Mouse (Mus musculus) ES-E14 (cell line): ENCODE measurements at regions not wholly inside any gene's neighbourhood (a gene's known extent, or its start where the extent isn't known, plus 50 kb on each side); places are given as distances from the start of the nearest gene placed in this dataset.
"Not testable (repeated sequence)": the region's sequence is repeated elsewhere in the genome, so short reads cannot be mapped to it uniquely, and the experiment has no call there.

Source experiments
- CHD2 ChIP-seq: IDR thresholded peaks from 2 replicates; pipeline ENCODE4 v1.6.1; 2014; ENCODE audit warnings: mild to moderate bottlenecking, low read depth, low read length, inconsistent platforms
- MAFK ChIP-seq: IDR thresholded peaks from 2 replicates; pipeline ENCODE4 v1.6.1; 2014; ENCODE audit warnings: mild to moderate bottlenecking, low read depth, low read length, inconsistent platforms; ENCODE audit not compliant: insufficient read depth
- ZC3H11A ChIP-seq: IDR thresholded peaks from 2 replicates; pipeline ENCODE4 v1.6.1; 2012; ENCODE audit warnings: low read depth, mild to moderate bottlenecking, inconsistent platforms, low read length, borderline replicate concordance
- ZNF384 ChIP-seq: IDR thresholded peaks from 2 replicates; pipeline ENCODE4 v1.6.1; 2012; ENCODE audit warnings: low read depth, low read length, inconsistent platforms

DNA sequence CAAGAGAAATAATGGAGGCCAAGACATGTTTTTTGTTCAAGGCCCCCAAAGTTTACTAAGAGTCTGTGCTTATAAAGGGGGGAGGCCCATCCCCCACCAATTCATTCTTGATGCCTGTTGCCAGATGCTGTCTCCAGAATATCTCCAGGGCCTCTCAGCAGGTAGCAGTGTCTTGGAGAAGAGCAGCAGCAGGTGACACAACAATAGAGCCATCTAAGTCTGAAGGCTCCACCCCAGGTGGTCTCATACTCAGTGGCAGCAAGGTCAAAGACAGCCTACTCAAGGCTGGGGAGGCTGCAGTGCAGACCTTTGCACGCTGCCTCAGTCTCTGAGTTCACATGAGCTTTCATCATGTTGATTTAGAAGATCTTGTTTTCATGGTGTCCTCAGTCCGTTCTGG is 66.8 kb upstream of the Orc5 start:
- not testable (repeated sequence) for TF ChIP-seq MAFK, ZNF384, CHD2, ZC3H11A
